In genomic region chr8:45844911-45845481, GRCm38 (mm10) we compare ENCODE assay signal across 10 mouse cellular contexts. TPM values are rescaled to one million over a fixed set of nuclear protein-coding genes. Genes with fewer than 3 reads are reported as not detected.
DNase-seq lines count a peak whose midpoint lies in the region; ATAC-seq and TF ChIP-seq lines count a peak whose summit lies in the region.
"Had no signal": no experiment of that assay in that cellular context is flagged by ENCODE, and none has a peak within 500 bp of the region (broad histone marks: within the 10 kb centered on the region; RNA-seq: fewer than 3 reads in every experiment).

No protein-coding gene starts in this region.

- no peaks in the 10 kb centered on the region for H3K4me1 ChIP-seq in forebrain, postnatal 0 days (ENCODE audit: insufficient read depth)
- peaks cover 15% of the 10 kb centered on the region for H3K4me1 ChIP-seq in forebrain, embryonic 12.5 days
- H3K4me1 ChIP-seq in midbrain, embryonic 14.5 days (ENCODE audit: control insufficient read depth, insufficient read depth, low read length): no peaks in the 10 kb centered on the region
- H3K4me1 ChIP-seq in midbrain, embryonic 11.5 days (ENCODE audit: control insufficient read depth, insufficient read depth, low read length): no peaks in the 10 kb centered on the region
- H3K4me1 ChIP-seq in stomach, embryonic 16.5 days (ENCODE audit: control insufficient read depth, insufficient read depth, low read length): peaks cover 10% of the 10 kb centered on the region

- DNase-seq in forebrain, postnatal 0 days: no peak
- peak; percentile 17 for DNase-seq in midbrain, embryonic 14.5 days
- DNase-seq in midbrain, embryonic 11.5 days (ENCODE audit: low spot score, missing footprints): no peak
- DNase-seq in heart, postnatal 4 days: peak; percentile 61
- no peak for DNase-seq in urinary bladder, postnatal 4 days (ENCODE audit: low spot score in 2 of 2)
- no peak for DNase-seq in adrenal gland, postnatal 4 days (ENCODE audit: low spot score in 2 of 2)

- no peak overlapping the region for H3K4me2 ChIP-seq in forebrain, postnatal 0 days (ENCODE audit: low read depth)
- H3K4me2 ChIP-seq in forebrain, embryonic 12.5 days: no peak overlapping the region
- no peak overlapping the region for H3K4me2 ChIP-seq in midbrain, embryonic 14.5 days (ENCODE audit: low read length)
- no peak overlapping the region for H3K4me2 ChIP-seq in midbrain, embryonic 11.5 days
- H3K4me2 ChIP-seq in stomach, embryonic 16.5 days (ENCODE audit: low read depth, low read length): no peak overlapping the region
- H3K4me2 ChIP-seq: midbrain, embryonic 12.5 days had no signal

- no peak overlapping the region for H3K9ac ChIP-seq in forebrain, postnatal 0 days
- no peak overlapping the region for H3K9ac ChIP-seq in forebrain, embryonic 12.5 days
- no peak overlapping the region for H3K9ac ChIP-seq in midbrain, embryonic 14.5 days (replicated peaks; ENCODE audit: low read length)
- no peak overlapping the region for H3K9ac ChIP-seq in midbrain, embryonic 11.5 days (ENCODE audit: low read length)
- H3K9ac ChIP-seq in stomach, embryonic 16.5 days (ENCODE audit: low read length): no peak overlapping the region; the same call in 1 of the 2 replicates
- H3K9ac ChIP-seq: midbrain, embryonic 12.5 days had no signal

- peak; percentile 49 for ATAC-seq in forebrain, postnatal 0 days
- ATAC-seq in forebrain, embryonic 12.5 days (ENCODE audit: low FRiP score): no peak
- ATAC-seq in midbrain, embryonic 14.5 days (ENCODE audit: low FRiP score, low TSS enrichment): no peak
- ATAC-seq in midbrain, embryonic 11.5 days (ENCODE audit: low FRiP score): no peak
- ATAC-seq in stomach, embryonic 16.5 days (ENCODE audit: insufficient read depth, low FRiP score): peak; percentile 54; the same call in 1 of the 2 replicates

- H3K27me3 ChIP-seq in forebrain, postnatal 0 days (ENCODE audit: insufficient read depth, low read length): no peaks in the 10 kb centered on the region
- H3K27me3 ChIP-seq in forebrain, embryonic 12.5 days: no peaks in the 10 kb centered on the region
- H3K27me3 ChIP-seq in midbrain, embryonic 14.5 days (ENCODE audit: control insufficient read depth, insufficient read depth, low read length): no peaks in the 10 kb centered on the region
- no peaks in the 10 kb centered on the region for H3K27me3 ChIP-seq in midbrain, embryonic 11.5 days (ENCODE audit: control insufficient read depth, insufficient read depth, low read length)
- no peaks in the 10 kb centered on the region for H3K27me3 ChIP-seq in stomach, embryonic 16.5 days (ENCODE audit: control insufficient read depth, insufficient read depth, low read length)
- H3K27me3 ChIP-seq: midbrain, embryonic 12.5 days had no signal

- H3K36me3 ChIP-seq in forebrain, postnatal 0 days (ENCODE audit: insufficient read depth): no peaks in the 10 kb centered on the region
- no peaks in the 10 kb centered on the region for H3K36me3 ChIP-seq in forebrain, embryonic 12.5 days (replicated peaks)
- H3K36me3 ChIP-seq in midbrain, embryonic 14.5 days (ENCODE audit: control insufficient read depth, insufficient read depth, low read length): no peaks in the 10 kb centered on the region
- H3K36me3 ChIP-seq in midbrain, embryonic 11.5 days (ENCODE audit: control insufficient read depth, insufficient read depth, low read length): no peaks in the 10 kb centered on the region
- no peaks in the 10 kb centered on the region for H3K36me3 ChIP-seq in stomach, embryonic 16.5 days (ENCODE audit: control insufficient read depth, insufficient read depth, low read length)
- H3K36me3 ChIP-seq: midbrain, embryonic 12.5 days had no signal

- no peak overlapping the region for H3K27ac ChIP-seq in forebrain, postnatal 0 days (ENCODE audit: low read depth, low read length)
- no peak overlapping the region for H3K27ac ChIP-seq in forebrain, embryonic 12.5 days
- H3K27ac ChIP-seq in midbrain, embryonic 14.5 days (replicated peaks; ENCODE audit: low read depth, low read length): no peak overlapping the region
- no peak overlapping the region for H3K27ac ChIP-seq in midbrain, embryonic 11.5 days (ENCODE audit: low read depth, low read length)
- peak overlapping the region; percentile 81 for H3K27ac ChIP-seq in stomach, embryonic 16.5 days (ENCODE audit: low read length)
- H3K27ac ChIP-seq: midbrain, embryonic 12.5 days had no signal

- 55% methylated on average over 14 of the region's 14 CpGs for WGBS in forebrain, postnatal 0 days
- whole genome bisulfite sequencing in forebrain, embryonic 12.5 days: 86% methylated on average over 14 of the region's 14 CpGs
- WGBS in midbrain, embryonic 14.5 days: 61% methylated on average over 14 of the region's 14 CpGs
- WGBS in midbrain, embryonic 11.5 days: 69% methylated on average over 14 of the region's 14 CpGs
- WGBS in stomach, embryonic 16.5 days: 34% methylated on average over 14 of the region's 14 CpGs

- H3K9me3 ChIP-seq in forebrain, postnatal 0 days (ENCODE audit: low read length): no peaks in the 10 kb centered on the region
- H3K9me3 ChIP-seq in forebrain, embryonic 12.5 days: no peaks in the 10 kb centered on the region
- H3K9me3 ChIP-seq in midbrain, embryonic 14.5 days (ENCODE audit: control insufficient read depth, low read length): no peaks in the 10 kb centered on the region
- no peaks in the 10 kb centered on the region for H3K9me3 ChIP-seq in midbrain, embryonic 11.5 days (ENCODE audit: control insufficient read depth, low read length)
- H3K9me3 ChIP-seq in stomach, embryonic 16.5 days (replicated peaks; ENCODE audit: control insufficient read depth, low read length): no peaks in the 10 kb centered on the region
- H3K9me3 ChIP-seq: midbrain, embryonic 12.5 days had no signal

- TF ChIP-seq CTCF in forebrain, postnatal 0 days (IDR thresholded peaks at IDR 0.05; ENCODE audit: low read depth): no peak

- no peak overlapping the region for H3K4me3 ChIP-seq in forebrain, postnatal 0 days (ENCODE audit: low read depth, low read length)
- no peak overlapping the region for H3K4me3 ChIP-seq in forebrain, embryonic 12.5 days (replicated peaks)
- H3K4me3 ChIP-seq in midbrain, embryonic 14.5 days (replicated peaks; ENCODE audit: low read depth, low read length): no peak overlapping the region
- no peak overlapping the region for H3K4me3 ChIP-seq in midbrain, embryonic 11.5 days (ENCODE audit: low read depth, low read length)
- H3K4me3 ChIP-seq in stomach, embryonic 16.5 days (replicated peaks; ENCODE audit: low read length): no peak overlapping the region
- H3K4me3 ChIP-seq: midbrain, embryonic 12.5 days had no signal

RNA-seq across cellular contexts. Expression of gene Pdlim3, which starts 40.3 kb away (rescaled TPM):
- total RNA-seq in forebrain, postnatal 0 days (2014; rRNA removed): 4.2 and 4.8 TPM in 2 replicates
- 2.8 and 5.8 TPM in 2 replicates for polyA plus RNA-seq in forebrain, postnatal 0 days (2015; fragmentation: Nextera tagmentation; extraction: Ambion mirVana)
- polyA plus RNA-seq in forebrain, embryonic 12.5 days (2016; fragmentation: Nextera tagmentation; extraction: Ambion mirVana): 12.5 and 14.0 TPM in 2 replicates
- polyA plus RNA-seq in midbrain, embryonic 14.5 days (2014; fragmentation: Nextera tagmentation; extraction: Ambion mirVana): 30.5 and 30.7 TPM in 2 replicates
- 34.4 and 42.2 TPM in 2 replicates for polyA plus RNA-seq in midbrain, embryonic 11.5 days (2014; fragmentation: Nextera tagmentation; extraction: Ambion mirVana)
- total RNA-seq in heart, postnatal 4 days (2021): 100 to 1,000 TPM; 104 to 113 TPM
- polyA plus RNA-seq in stomach, embryonic 16.5 days (2015; fragmentation: Nextera tagmentation; extraction: Ambion mirVana): 222 and 236 TPM in 2 replicates
- 10 to 100 TPM; 11.0 to 23.2 TPM for total RNA-seq in adrenal gland, postnatal 4 days (2021)
- total RNA-seq: hematopoietic stem cell, adult 5-6 weeks had no signal

Comparison
In these comparisons a context has a peak if more than half of its experiments do, and no peak if none do; other contexts are left out.
1. ATAC-seq: peak in forebrain, postnatal 0 days (single experiment) and stomach, embryonic 16.5 days (single experiment); none in forebrain, embryonic 12.5 days (single experiment), midbrain, embryonic 14.5 days (single experiment) and midbrain, embryonic 11.5 days (single experiment).
2. DNase-seq: peak in midbrain, embryonic 14.5 days (single experiment) and heart, postnatal 4 days (single experiment); none in forebrain, postnatal 0 days (single experiment), midbrain, embryonic 11.5 days (single experiment), urinary bladder, postnatal 4 days (0 of 2) and adrenal gland, postnatal 4 days (0 of 2).